Mouse (Mus musculus) left cerebral cortex, adult 2 months (tissue): ENCODE measurements around the gene Anks1. TPM values are rescaled to one million over a fixed set of nuclear protein-coding genes. Genes with fewer than 3 reads are reported as not detected.
A peak's percentile ranks its signal among the peaks of the same experiment; 100 is the strongest.

Experiments
- DNase-seq, 2 experiments: peaks; one replicate each; pipeline ENCODE4 v3.0.0; 2021 to 2022; ENCODE audit warnings: low spot score in 2 of 2, mixed read lengths in 1 of 2; ENCODE audit errors: extremely low spot score in 1 of 2
- H3K27ac ChIP-seq: fragments of 200-600 bp; 2 replicates; pipeline ENCODE4 v1.8.1; 2022
- H3K4me3 ChIP-seq: fragments of 200-600 bp; 2 replicates; pipeline ENCODE4 v1.8.1; 2022
- CTCF ChIP-seq: fragments of 200-600 bp; IDR thresholded peaks from 2 replicates; pipeline ENCODE4 v1.8.1; 2022; ENCODE audit warnings: antibody characterized with exemption, mild to moderate bottlenecking, moderate library complexity
- intact Hi-C: fragments of 180-260 bp; cut with DNase I; formaldehyde crosslinking; loops from one replicate; pipeline ENCODE4 v1.15.1; 2025
- total RNA-seq, 2 experiments: library from RNA; stranded (reverse); gene quantifications; 2 replicates each; pipeline ENCODE4 v1.2.3; 2021

Anks1 gene
- total RNA-seq, 2 experiments from 2014 or later = 36.6 to 54.9 TPM

DNA sequence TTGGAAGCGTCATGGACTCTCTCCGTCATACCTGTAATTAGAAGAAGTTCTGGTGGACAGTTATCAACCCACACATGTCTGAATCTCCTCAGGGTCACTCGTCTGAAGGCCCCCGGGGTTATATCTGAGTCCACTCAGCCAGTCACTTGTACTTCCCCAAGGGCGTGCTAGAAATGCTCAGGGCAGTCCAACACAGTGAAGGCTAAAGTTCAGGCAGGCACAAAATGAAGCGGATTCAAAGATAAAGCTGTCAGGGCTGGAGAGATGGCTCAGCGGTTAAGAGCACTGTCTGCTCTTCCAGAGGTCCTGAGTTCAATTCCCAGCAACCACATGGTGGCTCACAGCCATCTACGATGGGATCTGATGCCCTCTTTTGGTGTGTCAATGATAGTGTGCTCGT, 168.9 kb downstream of the Anks1 start:
- DNase-seq = no peak
- no peak overlapping the region for H3K4me3 ChIP-seq
- intact Hi-C loops = loop anchor here (2.0 kb wide), 2 partner anchors 89 to 169 kb away; partner anchors contain the start of genes Anks1 and Taf11
- no peak for TF ChIP-seq CTCF
- no peak overlapping the region for H3K27ac ChIP-seq

- intact Hi-C loops = loop anchor here (2.0 to 10.0 kb wide), 3 partner anchors 91 to 225 kb away; partner anchors contain the start of genes Anks1 and Taf11
- Histone ChIP-seq H3K4me3 (peak overlapping the region; percentile 59), H3K27ac (no peak overlapping the region)
- peak; percentile 74 for TF ChIP-seq CTCF
- peak; percentile 79 to 86 for DNase-seq
Observed at GRCm38 (mm10) chr17:28079618-28080017, 170.5 kb downstream of the Anks1 start.

DNA sequence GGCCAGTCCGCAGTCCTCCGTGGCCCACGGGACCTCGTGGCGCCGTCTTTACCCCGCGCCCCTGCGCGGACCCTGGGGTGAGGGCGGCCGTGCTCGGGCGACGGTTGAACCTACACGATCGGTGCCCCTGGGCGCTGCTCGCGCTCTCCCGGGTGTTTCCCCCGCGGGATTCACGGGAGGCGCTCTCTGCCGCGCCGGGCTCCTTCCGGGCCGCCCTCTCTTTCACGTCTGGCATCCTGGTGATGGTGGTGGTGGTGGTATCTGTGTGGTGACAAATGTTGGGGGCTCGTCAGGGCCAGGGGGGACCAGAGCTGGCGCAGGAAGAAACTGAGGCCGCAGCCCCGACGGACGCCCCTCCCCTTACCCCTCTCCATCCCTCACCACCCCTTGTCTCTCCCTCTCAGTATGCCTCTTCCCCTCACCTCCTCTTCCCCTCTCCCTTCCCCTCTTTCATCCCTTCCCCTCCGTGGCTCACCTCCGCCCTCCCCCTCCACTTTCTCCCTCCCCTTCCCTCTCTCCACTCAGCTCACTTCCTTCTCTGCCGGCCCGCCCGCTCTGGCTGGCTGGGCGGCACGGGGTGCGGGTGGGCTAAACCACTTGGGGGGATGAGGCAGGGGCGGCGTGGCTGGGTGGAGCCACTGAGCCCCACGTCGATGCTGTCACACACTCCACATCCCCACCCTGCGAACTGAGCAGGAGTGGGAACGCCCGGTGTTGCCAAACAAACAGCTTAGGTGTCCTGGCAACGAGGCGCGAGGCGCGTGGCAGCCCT, 171.1 kb downstream of the Anks1 start, which contains the start of gene Tcp11:
Gene Tcp11, minus strand, starts transcription at position 595 of the 772 bp plus-strand sequence.
- TF ChIP-seq CTCF = no peak
- peak in 1 of 2 experiments; percentile 24 for DNase-seq
- Histone ChIP-seq H3K27ac (no peak within 1 kb of the TSS), H3K4me3 (peak within 1 kb of the TSS; percentile 59)
- intact Hi-C loops = loop anchor here (10.0 kb wide), 1 partner anchor 225 kb away; no protein-coding TSS in a partner anchor

DNA sequence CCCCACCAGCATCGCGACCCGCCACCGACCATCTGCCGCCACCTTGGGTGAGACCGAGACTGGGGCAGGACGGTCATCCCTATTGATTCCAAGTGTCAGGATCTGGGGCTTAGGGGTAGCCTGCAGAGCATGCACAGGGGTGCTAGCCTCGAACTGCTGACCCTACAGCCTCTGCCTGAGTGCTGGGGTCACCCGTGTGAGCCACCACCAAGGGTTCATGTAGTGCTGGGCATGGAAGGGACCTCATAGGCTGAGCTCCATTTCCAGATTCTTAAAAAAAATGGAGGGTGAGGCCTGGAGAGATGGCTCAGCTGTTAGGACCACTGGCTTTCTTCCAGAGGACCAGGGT, 171.7 kb downstream of the Anks1 start:
- intact Hi-C loops = loop anchor here (10.0 kb wide), 1 partner anchor 224 kb away; no protein-coding TSS in a partner anchor
- no peak for TF ChIP-seq CTCF
- Histone ChIP-seq H3K27ac (no peak overlapping the region), H3K4me3 (no peak overlapping the region)
- DNase-seq = no peak

GRCm38 (mm10) chr17:28081385-28081784, 172.3 kb downstream of the Anks1 start:
- Histone ChIP-seq H3K27ac (no peak overlapping the region), H3K4me3 (no peak overlapping the region)
- peak; percentile 40 to 43 for DNase-seq
- TF ChIP-seq CTCF = peak; percentile 56
- intact Hi-C loops = loop anchor here (10.0 kb wide), 1 partner anchor 223 kb away; no protein-coding TSS in a partner anchor

GRCm38 (mm10) chr17:28081856-28082255, 172.8 kb downstream of the Anks1 start:
- no peak for TF ChIP-seq CTCF
- Histone ChIP-seq H3K4me3 (no peak overlapping the region), H3K27ac (no peak overlapping the region)
- intact Hi-C loops = loop anchor here (10.0 kb wide), 1 partner anchor 223 kb away; no protein-coding TSS in a partner anchor
- no peak for DNase-seq

DNA sequence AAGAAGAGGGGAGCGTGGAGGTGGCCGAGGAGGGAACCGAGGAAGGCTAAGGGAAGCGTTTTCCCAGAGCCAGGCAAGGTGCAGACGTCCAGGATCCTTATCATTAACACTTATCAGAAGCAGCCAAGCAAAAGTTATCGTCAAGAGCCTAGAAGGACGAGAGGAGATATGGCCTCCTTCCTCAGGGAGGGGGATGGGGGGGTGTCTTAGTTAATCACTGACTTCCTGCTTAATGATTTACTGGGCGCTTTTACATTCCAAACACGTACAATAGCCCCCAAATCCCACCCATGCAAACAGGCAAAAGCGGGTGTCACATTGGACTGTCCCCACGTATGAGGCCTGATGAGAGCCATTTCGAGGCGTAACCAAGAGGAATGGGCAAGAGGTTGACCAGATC, 173.8 kb downstream of the Anks1 start:
- intact Hi-C loops = loop anchor here (10.0 kb wide), 1 partner anchor 222 kb away; no protein-coding TSS in a partner anchor
- no peak for TF ChIP-seq CTCF
- no peak overlapping the region for H3K4me3 ChIP-seq
- no peak for DNase-seq
- no peak overlapping the region for H3K27ac ChIP-seq

DNA sequence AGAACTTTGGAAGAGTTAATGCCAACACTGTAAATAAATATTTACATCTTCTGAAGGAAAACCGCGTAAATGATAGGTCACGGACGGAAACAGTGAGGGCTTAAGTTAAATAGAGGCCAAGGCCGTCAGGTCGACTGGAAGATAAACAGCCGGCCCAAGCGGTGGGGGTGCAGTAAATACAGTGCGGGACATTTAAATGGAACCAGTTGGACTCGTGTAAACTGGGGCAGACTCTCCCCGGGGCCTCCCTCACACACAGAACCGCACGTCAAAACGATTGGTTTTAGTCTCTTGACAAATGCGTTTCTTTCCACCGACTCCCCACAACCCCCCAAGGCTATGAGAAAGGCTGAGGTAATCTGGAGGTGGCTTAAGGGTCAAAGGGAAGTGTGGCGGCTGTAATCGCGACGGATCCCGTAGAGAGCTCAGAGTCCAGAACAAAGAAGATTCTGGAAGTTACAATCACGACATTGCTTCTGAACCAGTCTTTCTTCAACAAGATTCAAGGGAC, 175.3 kb downstream of the Anks1 start:
- Histone ChIP-seq H3K4me3 (no peak overlapping the region), H3K27ac (no peak overlapping the region)
- TF ChIP-seq CTCF = no peak
- intact Hi-C loops = loop anchor here (10.0 kb wide), 1 partner anchor 220 kb away; no protein-coding TSS in a partner anchor
- no peak for DNase-seq

- no peak overlapping the region for H3K27ac ChIP-seq
- intact Hi-C loops = loop anchor here (1.0 to 10.0 kb wide), 3 partner anchors 48 to 220 kb away; no protein-coding TSS in a partner anchor
- no peak overlapping the region for H3K4me3 ChIP-seq
- peak; percentile 88 to 89 for DNase-seq
- peak; percentile 98 for TF ChIP-seq CTCF
Observed at GRCm38 (mm10) chr17:28084964-28085363, 175.9 kb downstream of the Anks1 start.

- intact Hi-C loops = loop anchor here (10.0 kb wide), 1 partner anchor 217 kb away; no protein-coding TSS in a partner anchor
- H3K27ac ChIP-seq = no peak overlapping the region
- H3K4me3 ChIP-seq = no peak overlapping the region
- no peak for TF ChIP-seq CTCF
- DNase-seq = no peak
Observed at GRCm38 (mm10) chr17:28087430-28087829, 178.3 kb downstream of the Anks1 start.

DNA sequence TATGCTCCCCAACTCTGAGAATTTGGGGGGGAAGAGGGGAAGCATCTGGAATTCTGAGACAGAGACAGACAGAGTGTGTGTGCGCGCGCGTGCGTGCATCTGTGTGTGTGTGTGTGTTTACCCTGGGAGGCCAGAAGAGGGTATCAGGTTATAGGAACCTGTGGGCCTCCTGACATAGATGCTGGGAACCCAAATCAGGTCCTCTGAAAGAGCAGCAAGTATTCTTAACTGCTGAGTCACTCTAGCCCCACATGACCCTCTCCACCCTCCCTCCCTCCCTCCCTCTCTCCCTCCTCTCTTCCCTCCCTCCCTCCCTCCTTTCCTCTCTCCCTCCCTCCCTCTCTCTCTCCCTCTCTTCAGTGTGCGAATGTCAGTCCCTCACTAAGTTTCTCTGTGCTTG, 179.6 kb downstream of the Anks1 start:
- TF ChIP-seq CTCF = no peak
- intact Hi-C loops = loop anchor here (10.0 kb wide), 1 partner anchor 216 kb away; no protein-coding TSS in a partner anchor
- no peak overlapping the region for H3K4me3 ChIP-seq
- no peak for DNase-seq
- no peak overlapping the region for H3K27ac ChIP-seq

DNA sequence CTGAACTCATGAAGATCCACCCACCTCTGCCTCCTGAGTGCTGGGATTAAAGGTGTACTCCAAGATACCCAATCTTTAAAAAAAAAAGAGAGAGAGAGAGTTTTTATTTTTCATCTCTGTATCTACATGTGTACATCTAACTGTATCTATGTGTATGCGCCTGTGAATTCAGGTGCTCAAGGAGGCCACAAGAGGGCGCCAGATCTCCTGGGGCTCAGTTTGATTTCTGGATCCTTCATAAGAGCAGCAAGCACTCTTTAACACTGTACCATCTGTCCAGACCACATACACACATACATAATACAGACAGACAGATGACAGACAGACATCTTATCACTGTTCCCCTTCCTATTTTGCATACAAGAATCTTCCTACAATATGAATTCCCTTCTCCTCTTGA, 183.2 kb downstream of the Anks1 start:
- TF ChIP-seq CTCF = peak; percentile 6; the same call in 1 of the 2 replicates
- no peak for DNase-seq
- intact Hi-C loops = no loop called here
- Histone ChIP-seq H3K27ac (no peak overlapping the region), H3K4me3 (no peak overlapping the region)
